Mouse (Mus musculus): ENCODE measurements at regions not wholly inside any gene's neighbourhood (a gene's known extent, or its start where the extent isn't known, plus 50 kb on each side); places are given as distances from the start of the nearest gene placed in this dataset.

DNA sequence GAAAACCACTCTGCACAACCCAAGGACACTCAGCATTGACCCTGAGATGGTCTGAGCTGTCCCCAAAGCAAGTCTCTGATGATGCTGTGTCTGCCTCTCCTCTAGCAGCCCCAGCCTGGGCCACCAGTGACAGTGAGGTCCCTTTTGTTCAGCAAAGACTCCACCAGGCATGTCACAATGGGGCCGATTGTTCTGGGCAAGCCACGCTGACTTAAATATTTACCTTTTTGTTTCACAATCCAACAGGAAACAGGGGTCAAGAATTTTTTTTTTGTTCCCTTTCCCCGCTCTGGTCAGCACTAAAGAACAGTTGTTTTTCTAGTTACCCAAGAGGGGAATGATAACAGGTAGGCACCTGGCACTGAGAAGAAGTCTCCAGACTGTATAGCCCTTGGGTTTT, 72.4 kb upstream of the Errfi1 start:
- TF ChIP-seq CTCF (IDR thresholded peaks at IDR 0.05; ENCODE audit: low read depth, low read length) (no peak), POLR2A (IDR thresholded peaks at IDR 0.05; ENCODE audit: extremely low read depth, insufficient read depth, low read length) (0 out of 2 replicates have a peak, but pooled peaks have one; percentile 48)
